Mouse (Mus musculus): Measurements from ENCODE around the gene Kcnt2. TPM values are rescaled to one million over a fixed set of nuclear protein-coding genes. Genes with fewer than 3 reads are reported as not detected.

Kcnt2 gene
- polyA plus RNA-seq, 1 experiment = not detected

DNA sequence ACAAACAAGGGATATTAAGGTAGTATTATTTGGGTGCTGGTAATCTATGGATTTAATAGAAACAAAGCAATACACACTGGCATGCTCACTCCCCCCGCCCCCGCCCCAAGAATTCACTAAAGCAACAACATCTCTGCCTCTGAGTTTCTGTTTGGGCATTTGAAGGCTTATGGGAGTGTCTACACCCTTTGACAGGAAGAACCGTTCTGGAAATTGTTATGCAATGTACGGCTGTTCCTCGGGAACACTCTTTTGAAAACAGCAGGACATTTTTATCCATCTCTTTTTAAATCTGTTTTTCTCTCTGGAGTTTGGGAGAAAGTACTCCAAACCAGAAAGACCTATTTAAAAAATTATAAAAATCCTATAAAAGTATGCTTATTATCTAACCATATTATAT, 192.2 kb downstream of the Kcnt2 start:
- TF ChIP-seq POLR2A (IDR thresholded peaks at IDR 0.05; ENCODE audit: borderline replicate concordance, control insufficient read depth, low read depth, low read length) (no peak), CTCF (IDR thresholded peaks at IDR 0.05; ENCODE audit: control insufficient read depth, insufficient read depth, low read length) (no peak)
- H3K27ac ChIP-seq (ENCODE audit: control insufficient read depth, insufficient read depth, low read depth, low read length, poor library complexity) = no peak overlapping the region
- WGBS = 66% methylated on average over 5 of the region's 5 CpGs
- no peaks in the 10 kb centered on the region for H3K4me1 ChIP-seq (ENCODE audit: control insufficient read depth, insufficient read depth, low read length)
- no peak overlapping the region for H3K4me3 ChIP-seq (replicated peaks; ENCODE audit: control insufficient read depth, low read depth, low read length)

DNA sequence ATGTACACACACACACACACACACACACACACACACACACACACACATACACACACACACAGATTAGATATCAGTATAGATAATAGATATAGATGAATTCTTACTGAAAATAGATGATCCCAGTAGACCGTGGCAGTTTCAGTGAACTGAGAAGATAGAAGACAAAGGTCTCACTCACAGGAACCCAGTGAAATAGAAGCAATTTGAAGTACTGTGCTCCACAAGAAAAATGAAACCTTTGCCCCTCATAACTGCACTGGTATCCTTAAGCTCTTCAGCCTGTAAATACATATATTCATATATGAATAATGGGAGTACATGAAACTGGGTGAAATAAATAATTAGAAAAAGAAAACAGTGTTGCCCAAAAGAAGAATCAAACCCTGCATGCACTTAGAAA, 197.9 kb downstream of the Kcnt2 start:
- WGBS = 75% methylated on average over 1 of the region's 1 CpGs
- Histone ChIP-seq H3K4me1 (ENCODE audit: control insufficient read depth, insufficient read depth, low read length) (no peaks in the 10 kb centered on the region), H3K27ac (ENCODE audit: control insufficient read depth, insufficient read depth, low read depth, low read length, poor library complexity) (no peak overlapping the region), H3K4me3 (replicated peaks; ENCODE audit: control insufficient read depth, low read depth, low read length) (no peak overlapping the region)
- TF ChIP-seq POLR2A (IDR thresholded peaks at IDR 0.05; ENCODE audit: borderline replicate concordance, control insufficient read depth, low read depth, low read length) (no peak), CTCF (IDR thresholded peaks at IDR 0.05; ENCODE audit: control insufficient read depth, insufficient read depth, low read length) (no peak)

DNA sequence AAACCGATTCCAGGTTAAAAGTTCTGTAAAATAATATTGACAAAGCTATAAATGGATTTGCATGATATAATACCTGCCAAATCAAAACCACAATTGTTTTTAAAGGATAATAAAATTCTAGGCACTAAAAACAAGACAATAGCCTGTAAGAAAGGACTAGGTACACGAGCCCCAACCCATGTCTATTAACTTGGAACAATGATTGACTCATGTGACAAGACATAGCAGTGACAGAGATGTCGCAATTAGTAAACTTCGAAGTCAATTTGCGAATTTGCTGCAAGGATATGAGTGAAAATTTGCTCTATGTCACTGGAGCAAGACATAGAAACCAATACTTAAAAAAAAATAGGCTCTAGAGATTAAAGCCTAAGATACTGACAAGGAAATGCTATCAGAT, 198.4 kb downstream of the Kcnt2 start:
- no peak for TF ChIP-seq POLR2A (IDR thresholded peaks at IDR 0.05; ENCODE audit: borderline replicate concordance, control insufficient read depth, low read depth, low read length)
- no peak for TF ChIP-seq CTCF (IDR thresholded peaks at IDR 0.05; ENCODE audit: control insufficient read depth, insufficient read depth, low read length)
- Histone ChIP-seq H3K27ac (ENCODE audit: control insufficient read depth, insufficient read depth, low read depth, low read length, poor library complexity) (no peak overlapping the region), H3K4me3 (replicated peaks; ENCODE audit: control insufficient read depth, low read depth, low read length) (no peak overlapping the region), H3K4me1 (ENCODE audit: control insufficient read depth, insufficient read depth, low read length) (no peaks in the 10 kb centered on the region)
- 61% methylated on average over 5 of the region's 5 CpGs for WGBS

DNA sequence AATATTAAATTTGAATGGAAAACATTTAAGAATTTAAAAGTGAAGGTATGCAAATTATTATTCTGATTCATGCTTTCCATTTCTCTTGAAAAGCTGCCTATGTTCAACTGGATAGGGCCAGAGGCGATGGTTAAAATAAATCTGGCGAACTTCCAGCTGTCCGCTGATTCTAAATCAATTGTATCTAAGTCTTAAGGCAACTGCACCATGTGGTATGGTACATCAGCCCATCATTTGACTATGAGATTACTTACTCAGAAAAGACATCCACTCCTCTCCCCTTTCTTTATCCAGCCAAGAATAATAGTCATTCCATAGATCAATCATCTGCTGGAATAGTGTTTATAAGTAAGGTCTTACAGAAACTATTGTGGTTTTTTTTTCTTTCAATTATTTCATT, 205.5 kb downstream of the Kcnt2 start:
- H3K27ac ChIP-seq (ENCODE audit: control insufficient read depth, insufficient read depth, low read depth, low read length, poor library complexity) = no peak overlapping the region
- no peak overlapping the region for H3K4me3 ChIP-seq (replicated peaks; ENCODE audit: control insufficient read depth, low read depth, low read length)
- TF ChIP-seq CTCF (IDR thresholded peaks at IDR 0.05; ENCODE audit: control insufficient read depth, insufficient read depth, low read length) (no peak), POLR2A (IDR thresholded peaks at IDR 0.05; ENCODE audit: borderline replicate concordance, control insufficient read depth, low read depth, low read length) (no peak)
- whole genome bisulfite sequencing = 83% methylated on average over 3 of the region's 3 CpGs
- H3K4me1 ChIP-seq (ENCODE audit: control insufficient read depth, insufficient read depth, low read length) = no peaks in the 10 kb centered on the region

DNA sequence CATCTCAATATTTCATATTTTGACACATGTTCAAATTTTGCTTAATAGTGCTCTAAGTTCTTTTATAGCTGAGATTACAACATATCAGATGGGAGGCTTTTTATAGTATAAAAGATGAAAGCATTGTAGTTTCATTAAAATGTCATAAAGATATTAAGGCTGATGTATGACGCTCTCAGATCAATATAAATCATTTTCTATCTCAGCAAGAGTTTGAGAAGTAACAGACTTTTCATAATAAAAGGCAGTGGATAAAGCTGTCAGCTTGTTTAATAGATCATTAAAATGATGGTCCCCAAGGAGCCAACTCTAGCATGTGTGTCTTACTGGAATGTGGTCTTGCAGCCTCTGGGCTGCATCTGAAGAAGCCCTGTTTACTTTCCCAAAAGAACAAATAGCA, 206.0 kb downstream of the Kcnt2 start:
- WGBS = 44% methylated on average over 1 of the region's 1 CpGs
- H3K4me1 ChIP-seq (ENCODE audit: control insufficient read depth, insufficient read depth, low read length) = no peaks in the 10 kb centered on the region
- TF ChIP-seq CTCF (IDR thresholded peaks at IDR 0.05; ENCODE audit: control insufficient read depth, insufficient read depth, low read length) (no peak), POLR2A (IDR thresholded peaks at IDR 0.05; ENCODE audit: borderline replicate concordance, control insufficient read depth, low read depth, low read length) (no peak)
- no peak overlapping the region for H3K4me3 ChIP-seq (replicated peaks; ENCODE audit: control insufficient read depth, low read depth, low read length)
- H3K27ac ChIP-seq (ENCODE audit: control insufficient read depth, insufficient read depth, low read depth, low read length, poor library complexity) = no peak overlapping the region

DNA sequence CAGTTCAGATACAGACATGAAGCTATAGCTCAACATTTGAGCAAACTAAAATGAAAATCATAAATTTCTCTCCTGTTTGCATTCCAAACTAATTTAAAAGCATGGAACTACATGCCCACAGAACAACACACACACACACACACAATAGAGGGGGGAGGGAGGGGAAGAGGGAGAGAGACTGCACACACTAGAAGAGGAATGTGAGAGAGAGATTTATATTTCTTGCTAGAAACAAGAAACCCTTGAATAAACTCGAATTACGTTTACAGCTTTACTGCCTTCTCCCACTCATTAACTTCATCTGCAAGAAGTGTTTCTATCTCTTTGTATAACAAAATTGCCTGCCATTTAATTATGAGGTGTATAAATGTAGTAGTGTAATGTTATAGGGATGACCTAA, 209.9 kb downstream of the Kcnt2 start:
- Histone ChIP-seq H3K4me1 (ENCODE audit: control insufficient read depth, insufficient read depth, low read length) (no peaks in the 10 kb centered on the region), H3K4me3 (replicated peaks; ENCODE audit: control insufficient read depth, low read depth, low read length) (no peak overlapping the region), H3K27ac (ENCODE audit: control insufficient read depth, insufficient read depth, low read depth, low read length, poor library complexity) (no peak overlapping the region)
- TF ChIP-seq CTCF (IDR thresholded peaks at IDR 0.05; ENCODE audit: control insufficient read depth, insufficient read depth, low read length) = no peak
- WGBS = 57% methylated on average over 2 of the region's 2 CpGs

DNA sequence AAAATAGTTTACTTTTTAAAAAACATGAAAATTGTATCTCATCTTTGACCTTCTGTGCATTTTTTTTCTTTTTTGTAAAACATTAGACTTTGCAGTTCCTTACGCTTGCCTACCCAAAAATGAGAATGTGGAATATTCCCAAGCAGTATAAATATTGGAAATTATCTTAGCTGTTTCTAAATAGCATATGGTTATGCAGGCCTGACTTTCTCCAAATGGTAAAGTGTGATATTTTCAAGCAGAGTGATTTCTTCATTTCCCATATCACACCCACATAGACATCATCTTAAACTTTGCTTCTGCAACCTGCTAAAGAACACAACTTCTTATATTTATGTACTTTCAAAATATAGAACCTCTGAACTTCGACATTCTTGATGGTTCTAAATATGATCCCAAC, 210.9 kb downstream of the Kcnt2 start:
- no peak overlapping the region for H3K27ac ChIP-seq (ENCODE audit: control insufficient read depth, insufficient read depth, low read depth, low read length, poor library complexity)
- no peaks in the 10 kb centered on the region for H3K4me1 ChIP-seq (ENCODE audit: control insufficient read depth, insufficient read depth, low read length)
- no peak for TF ChIP-seq POLR2A (IDR thresholded peaks at IDR 0.05; ENCODE audit: borderline replicate concordance, control insufficient read depth, low read depth, low read length)
- no peak for TF ChIP-seq CTCF (IDR thresholded peaks at IDR 0.05; ENCODE audit: control insufficient read depth, insufficient read depth, low read length)
- H3K4me3 ChIP-seq (replicated peaks; ENCODE audit: control insufficient read depth, low read depth, low read length) = no peak overlapping the region
- WGBS = 73% methylated on average over 2 of the region's 2 CpGs

DNA sequence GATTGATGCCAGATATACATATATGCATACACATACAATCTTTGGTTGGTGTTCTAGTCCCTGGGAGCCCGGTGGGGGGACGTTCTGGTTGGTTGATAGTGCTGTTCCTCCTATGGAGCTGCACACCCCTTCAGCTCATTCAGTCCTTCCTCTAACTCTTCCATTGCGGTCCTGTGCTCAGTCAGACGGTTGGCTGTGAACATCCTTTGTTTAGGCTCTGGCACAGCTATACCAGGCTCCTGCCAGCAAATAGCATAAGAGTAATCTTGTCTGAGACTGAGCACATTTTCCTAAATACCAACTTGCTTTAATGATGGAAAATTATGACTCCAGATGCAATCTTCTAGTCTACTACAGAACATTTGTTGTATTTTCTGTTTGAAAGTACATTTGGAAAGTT, 222.4 kb downstream of the Kcnt2 start:
- TF ChIP-seq CTCF (IDR thresholded peaks at IDR 0.05; ENCODE audit: control insufficient read depth, insufficient read depth, low read length) (no peak), POLR2A (IDR thresholded peaks at IDR 0.05; ENCODE audit: borderline replicate concordance, control insufficient read depth, low read depth, low read length) (no peak)
- WGBS = 67% methylated on average over 4 of the region's 4 CpGs
- no peak overlapping the region for H3K4me3 ChIP-seq (replicated peaks; ENCODE audit: control insufficient read depth, low read depth, low read length)

DNA sequence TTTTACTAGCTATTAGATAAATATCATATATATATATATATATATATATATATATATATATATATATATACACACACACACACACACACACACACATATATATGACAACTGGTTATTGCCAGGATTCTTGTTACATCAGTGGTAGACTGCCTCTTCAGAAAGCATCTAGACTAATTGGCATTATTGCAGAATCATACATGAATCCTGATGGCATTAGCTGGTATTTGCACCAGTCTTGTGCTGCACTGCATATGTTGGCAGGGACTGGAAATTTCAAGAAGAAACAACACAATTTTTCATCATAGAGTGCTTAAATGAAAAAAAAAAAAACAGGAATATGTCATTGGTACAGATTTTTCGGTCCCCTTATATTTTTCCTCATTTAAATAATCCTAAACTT, 223.6 kb downstream of the Kcnt2 start:
- 76% methylated on average over 1 of the region's 1 CpGs for WGBS
- no peaks in the 10 kb centered on the region for H3K4me1 ChIP-seq (ENCODE audit: control insufficient read depth, insufficient read depth, low read length)

More for the DNA sequence above, 222.4 kb downstream of the Kcnt2 start:
- no peak overlapping the region for H3K27ac ChIP-seq (ENCODE audit: control insufficient read depth, insufficient read depth, low read depth, low read length, poor library complexity)
- no peaks in the 10 kb centered on the region for H3K4me1 ChIP-seq (ENCODE audit: control insufficient read depth, insufficient read depth, low read length)

More for the DNA sequence above, 223.6 kb downstream of the Kcnt2 start:
- Histone ChIP-seq H3K4me3 (replicated peaks; ENCODE audit: control insufficient read depth, low read depth, low read length) (no peak overlapping the region), H3K27ac (ENCODE audit: control insufficient read depth, insufficient read depth, low read depth, low read length, poor library complexity) (no peak overlapping the region)
- no peak for TF ChIP-seq POLR2A (IDR thresholded peaks at IDR 0.05; ENCODE audit: borderline replicate concordance, control insufficient read depth, low read depth, low read length)
- TF ChIP-seq CTCF (IDR thresholded peaks at IDR 0.05; ENCODE audit: control insufficient read depth, insufficient read depth, low read length) = no peak

Data from bone marrow, adult 2 months (tissue).